Mouse (Mus musculus): ENCODE measurements around the gene Ncam2.

Ncam2 gene

GRCm38 (mm10) chr16:81673866-81674265, 473.4 kb downstream of the Ncam2 start:
- DNase-seq: no peak

GRCm38 (mm10) chr16:81675546-81675945, 475.0 kb downstream of the Ncam2 start:
- DNase-seq: no peak

All from spleen, adult 18-20 months (tissue).